In the genomic region with DNA sequence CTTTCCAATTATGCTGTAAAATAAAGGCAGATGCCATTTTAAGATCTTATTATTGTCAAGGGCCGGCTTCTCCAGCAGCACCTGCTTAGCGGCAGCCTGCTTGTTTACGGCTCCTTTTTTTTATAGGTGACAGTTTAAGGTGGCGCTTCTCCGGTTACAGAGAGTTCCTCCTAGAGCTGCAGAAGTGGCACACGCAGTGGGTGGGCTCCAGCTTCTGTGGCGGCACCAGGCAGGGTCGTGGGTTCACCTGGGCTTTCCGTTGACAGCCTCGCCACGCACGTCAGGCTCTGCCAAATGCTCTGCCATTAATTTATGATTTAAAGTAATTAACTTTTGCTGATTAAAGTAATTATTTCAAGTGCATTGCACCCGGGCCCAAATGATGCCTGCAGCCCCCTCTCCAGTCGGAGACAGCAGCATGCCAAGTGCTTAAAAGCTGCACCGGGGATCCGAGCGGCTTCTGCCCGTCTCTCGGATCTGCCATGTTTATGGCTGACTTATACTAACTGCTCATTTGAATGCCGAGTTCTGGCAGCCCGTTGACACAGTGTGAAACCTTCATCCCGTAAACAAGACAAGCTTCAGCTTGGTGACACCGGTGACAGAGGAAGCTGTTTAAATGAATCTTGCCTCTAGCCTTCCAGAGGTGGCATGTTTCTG, we compare ENCODE assay signal across 11 mouse cellular contexts.
DNase-seq lines count a peak whose midpoint lies in the region; ATAC-seq lines count a peak whose summit lies in the region.
"Had no signal": no experiment of that assay in that cellular context is flagged by ENCODE, and none has a peak within 500 bp of the region (broad histone marks: within the 10 kb centered on the region; RNA-seq: fewer than 3 reads in every experiment).

No protein-coding gene starts in this region.

- H3K9me3 ChIP-seq in hindbrain, embryonic 13.5 days = no peaks in the 10 kb centered on the region
- no peaks in the 10 kb centered on the region for H3K9me3 ChIP-seq in hindbrain, embryonic 10.5 days
- no peaks in the 10 kb centered on the region for H3K9me3 ChIP-seq in embryonic facial prominence, embryonic 13.5 days
- no peaks in the 10 kb centered on the region for H3K9me3 ChIP-seq in hindbrain, embryonic 14.5 days (ENCODE audit: control insufficient read depth, low read length)
- no peaks in the 10 kb centered on the region for H3K9me3 ChIP-seq in midbrain, embryonic 14.5 days (ENCODE audit: control insufficient read depth, low read length)

- peaks cover 4% of the 10 kb centered on the region; the same call in 1 of the 2 replicates for H3K27me3 ChIP-seq in hindbrain, embryonic 13.5 days
- H3K27me3 ChIP-seq in hindbrain, embryonic 10.5 days (ENCODE audit: insufficient read depth, poor library complexity, severe bottlenecking) = peaks cover 12% of the 10 kb centered on the region
- peaks cover 26% of the 10 kb centered on the region for H3K27me3 ChIP-seq in embryonic facial prominence, embryonic 13.5 days
- no peaks in the 10 kb centered on the region for H3K27me3 ChIP-seq in hindbrain, embryonic 14.5 days (ENCODE audit: control insufficient read depth, insufficient read depth, low read length)
- no peaks in the 10 kb centered on the region for H3K27me3 ChIP-seq in midbrain, embryonic 14.5 days (ENCODE audit: control insufficient read depth, insufficient read depth, low read length)

- H3K4me3 ChIP-seq in hindbrain, embryonic 13.5 days = peak overlapping the region; percentile 9; the same call in 1 of the 2 replicates
- no peak overlapping the region for H3K4me3 ChIP-seq in hindbrain, embryonic 10.5 days
- H3K4me3 ChIP-seq in embryonic facial prominence, embryonic 13.5 days = peak overlapping the region; percentile 9; the same call in 1 of the 2 replicates
- no peak overlapping the region for H3K4me3 ChIP-seq in hindbrain, embryonic 14.5 days (replicated peaks; ENCODE audit: low read length)
- H3K4me3 ChIP-seq in midbrain, embryonic 14.5 days (replicated peaks; ENCODE audit: low read depth, low read length) = no peak overlapping the region

- peak overlapping the region; percentile 78 for H3K27ac ChIP-seq in hindbrain, embryonic 13.5 days
- H3K27ac ChIP-seq in hindbrain, embryonic 10.5 days = no peak overlapping the region
- H3K27ac ChIP-seq in embryonic facial prominence, embryonic 13.5 days = no peak overlapping the region
- H3K27ac ChIP-seq in hindbrain, embryonic 14.5 days = peak overlapping the region; percentile 80
- H3K27ac ChIP-seq in midbrain, embryonic 14.5 days (replicated peaks; ENCODE audit: low read depth, low read length) = no peak overlapping the region
- H3K27ac ChIP-seq: macrophage had no signal

- 32% methylated on average over 23 of the region's 23 CpGs for WGBS in hindbrain, embryonic 13.5 days
- 43% methylated on average over 23 of the region's 23 CpGs for WGBS in hindbrain, embryonic 10.5 days
- WGBS in embryonic facial prominence, embryonic 13.5 days = 30% methylated on average over 23 of the region's 23 CpGs
- WGBS in hindbrain, embryonic 14.5 days = 25% methylated on average over 23 of the region's 23 CpGs
- 44% methylated on average over 23 of the region's 23 CpGs for WGBS in midbrain, embryonic 14.5 days

- no peak for DNase-seq in hindbrain, embryonic 10.5 days (ENCODE audit: low spot score)
- peak; percentile 46 for DNase-seq in hindbrain, embryonic 14.5 days (ENCODE audit: low spot score)
- DNase-seq in midbrain, embryonic 14.5 days = peak; percentile 49
- DNase-seq in adrenal gland, adult (ENCODE audit: inconsistent age in 2 of 2, low spot score in 1 of 2) = no peak
- DNase-seq: adrenal gland, postnatal 14 days had no signal

- ATAC-seq in hindbrain, embryonic 13.5 days (ENCODE audit: low FRiP score) = 0 out of 2 replicates have a peak, but pooled peaks have one; percentile 39
- ATAC-seq in embryonic facial prominence, embryonic 13.5 days (ENCODE audit: insufficient number of reproducible peaks, insufficient read depth, low FRiP score, low TSS enrichment, low read depth) = no peak
- ATAC-seq in hindbrain, embryonic 14.5 days (ENCODE audit: low FRiP score) = peak; percentile 60; the same call in 1 of the 2 replicates
- ATAC-seq in midbrain, embryonic 14.5 days (ENCODE audit: low FRiP score, low TSS enrichment) = no peak
- ATAC-seq in monocyte, adult 5-6 weeks (replicated peaks; ENCODE audit: insufficient number of reproducible peaks, low FRiP score, low TSS enrichment, poor library complexity, severe bottlenecking) = no peak
- ATAC-seq in granulocyte monocyte progenitor cell, adult 5-6 weeks (replicated peaks; ENCODE audit: poor library complexity, severe bottlenecking) = no peak
- ATAC-seq: inflammation-experienced regulatory T-cells, adult 6 months had no signal

- H3K4me1 ChIP-seq in hindbrain, embryonic 13.5 days (replicated peaks) = peaks cover 20% of the 10 kb centered on the region
- 0 out of 2 replicates have a peak, but pooled peaks cover 5% of the 10 kb centered on the region for H3K4me1 ChIP-seq in hindbrain, embryonic 10.5 days (replicated peaks)
- H3K4me1 ChIP-seq in embryonic facial prominence, embryonic 13.5 days = peaks cover 19% of the 10 kb centered on the region
- H3K4me1 ChIP-seq in hindbrain, embryonic 14.5 days (replicated peaks; ENCODE audit: control insufficient read depth, insufficient read depth, low read length) = peaks cover 16% of the 10 kb centered on the region
- no peaks in the 10 kb centered on the region for H3K4me1 ChIP-seq in midbrain, embryonic 14.5 days (ENCODE audit: control insufficient read depth, insufficient read depth, low read length)

- no peaks in the 10 kb centered on the region for H3K36me3 ChIP-seq in hindbrain, embryonic 13.5 days
- H3K36me3 ChIP-seq in hindbrain, embryonic 10.5 days = no peaks in the 10 kb centered on the region
- no peaks in the 10 kb centered on the region for H3K36me3 ChIP-seq in embryonic facial prominence, embryonic 13.5 days
- no peaks in the 10 kb centered on the region for H3K36me3 ChIP-seq in hindbrain, embryonic 14.5 days (replicated peaks; ENCODE audit: control insufficient read depth, insufficient read depth)
- no peaks in the 10 kb centered on the region for H3K36me3 ChIP-seq in midbrain, embryonic 14.5 days (ENCODE audit: control insufficient read depth, insufficient read depth, low read length)

- H3K9ac ChIP-seq in hindbrain, embryonic 13.5 days = peak overlapping the region; percentile 46; the same call in 1 of the 2 replicates
- H3K9ac ChIP-seq in embryonic facial prominence, embryonic 13.5 days = no peak overlapping the region
- peak overlapping the region; percentile 31 for H3K9ac ChIP-seq in hindbrain, embryonic 14.5 days
- no peak overlapping the region for H3K9ac ChIP-seq in midbrain, embryonic 14.5 days (replicated peaks; ENCODE audit: low read length)

- H3K4me2 ChIP-seq in hindbrain, embryonic 13.5 days = peak overlapping the region; percentile 46
- peak overlapping the region; percentile 39 for H3K4me2 ChIP-seq in embryonic facial prominence, embryonic 13.5 days
- H3K4me2 ChIP-seq in hindbrain, embryonic 14.5 days (replicated peaks) = peak overlapping the region; percentile 41
- H3K4me2 ChIP-seq in midbrain, embryonic 14.5 days (ENCODE audit: low read length) = peak overlapping the region; percentile 39

Comparison
In these comparisons a context has a peak if more than half of its experiments do, and no peak if none do; other contexts are left out.
1. H3K27ac ChIP-seq: peak in hindbrain, embryonic 13.5 days (single experiment) and hindbrain, embryonic 14.5 days (single experiment); none in hindbrain, embryonic 10.5 days (single experiment), embryonic facial prominence, embryonic 13.5 days (single experiment) and midbrain, embryonic 14.5 days (single experiment).
2. H3K4me3 ChIP-seq: peak in hindbrain, embryonic 13.5 days (single experiment) and embryonic facial prominence, embryonic 13.5 days (single experiment); none in hindbrain, embryonic 10.5 days (single experiment), hindbrain, embryonic 14.5 days (single experiment) and midbrain, embryonic 14.5 days (single experiment).
3. DNase-seq: peak in hindbrain, embryonic 14.5 days (single experiment) and midbrain, embryonic 14.5 days (single experiment); none in hindbrain, embryonic 10.5 days (single experiment) and adrenal gland, adult (0 of 2).
4. ATAC-seq: peak in hindbrain, embryonic 13.5 days (single experiment) and hindbrain, embryonic 14.5 days (single experiment); none in embryonic facial prominence, embryonic 13.5 days (single experiment), midbrain, embryonic 14.5 days (single experiment), monocyte, adult 5-6 weeks (single experiment) and granulocyte monocyte progenitor cell, adult 5-6 weeks (single experiment).
5. H3K9ac ChIP-seq: peak in hindbrain, embryonic 13.5 days (single experiment) and hindbrain, embryonic 14.5 days (single experiment); none in embryonic facial prominence, embryonic 13.5 days (single experiment) and midbrain, embryonic 14.5 days (single experiment).
6. Peak in every context shown above with its lines, with median percentiles within 50 percentile points of each other: H3K4me2 ChIP-seq.